Mouse (Mus musculus): ENCODE results near the gene Mphosph10.

DNA sequence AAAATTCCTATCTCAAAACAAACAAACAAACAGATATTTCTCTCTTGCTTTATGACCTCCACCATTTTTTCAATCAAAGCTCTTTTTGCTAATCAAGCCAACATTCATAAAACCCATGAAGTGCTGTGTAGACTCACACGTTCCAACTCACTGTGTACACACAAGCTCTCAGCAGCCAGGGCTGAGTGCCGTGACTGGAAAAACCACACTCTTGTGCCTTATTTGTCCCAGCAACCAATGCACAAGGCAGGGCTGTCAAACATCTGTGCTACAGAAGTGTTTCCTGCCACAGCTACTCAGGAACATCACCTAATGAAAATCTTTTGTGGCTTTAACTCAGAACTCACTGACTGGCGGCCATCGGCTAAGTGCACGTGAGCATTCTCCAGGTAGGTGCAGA, 26.2 kb downstream of the Mphosph10 start:
- TF ChIP-seq GATA1 (IDR thresholded peaks at IDR 0.05; ENCODE audit: low read length) (no peak), TAL1 (IDR thresholded peaks at IDR 0.05; ENCODE audit: low read length) (no peak)
